Mouse (Mus musculus): ENCODE data around the gene Prkaa1. TPM values are rescaled to one million over a fixed set of nuclear protein-coding genes. Genes with fewer than 3 reads are reported as not detected.

The Prkaa1 gene
- polyA plus RNA-seq, 1 experiment from 2014 or later, result 14.6 TPM

GRCm38 (mm10) chr15:5134179-5134578 lies 9.5 kb upstream of the Prkaa1 start:
- 72% methylated on average over 3 of the region's 3 CpGs for WGBS
- Histone ChIP-seq H3K27ac (replicated peaks) (no peak overlapping the region), H3K27me3 (no peaks in the 10 kb centered on the region), H3K9ac (replicated peaks) (no peak overlapping the region), H3K36me3 (no peaks in the 10 kb centered on the region), H3K4me2 (replicated peaks) (no peak overlapping the region), H3K4me1 (no peaks in the 10 kb centered on the region), H3K9me3 (no peaks in the 10 kb centered on the region), H3K4me3 (no peak overlapping the region)
- no peak for ATAC-seq (ENCODE audit: low FRiP score, low read depth)

- H3K9me3 ChIP-seq, result no peaks in the 10 kb centered on the region
- no peak for ATAC-seq (ENCODE audit: low FRiP score, low read depth)
- H3K9ac ChIP-seq (replicated peaks), result no peak overlapping the region
- no peaks in the 10 kb centered on the region for H3K4me1 ChIP-seq
- H3K4me3 ChIP-seq, result no peak overlapping the region
- H3K27ac ChIP-seq (replicated peaks), result no peak overlapping the region
- H3K27me3 ChIP-seq, result no peaks in the 10 kb centered on the region
- no peaks in the 10 kb centered on the region for H3K36me3 ChIP-seq
- no peak overlapping the region for H3K4me2 ChIP-seq (replicated peaks)
- WGBS, result 82% methylated on average over 8 of the region's 8 CpGs
These were observed 8.6 kb upstream of the Prkaa1 start for GRCm38 (mm10) chr15:5134945-5135483.

- Histone ChIP-seq H3K4me2 (replicated peaks) (no peak overlapping the region), H3K27me3 (no peaks in the 10 kb centered on the region), H3K4me3 (no peak overlapping the region), H3K4me1 (no peaks in the 10 kb centered on the region), H3K27ac (replicated peaks) (no peak overlapping the region), H3K9me3 (no peaks in the 10 kb centered on the region), H3K36me3 (no peaks in the 10 kb centered on the region), H3K9ac (replicated peaks) (no peak overlapping the region)
- no peak for ATAC-seq (ENCODE audit: low FRiP score, low read depth)
- 83% methylated on average over 9 of the region's 9 CpGs for WGBS
These were observed 5.4 kb upstream of the Prkaa1 start for GRCm38 (mm10) chr15:5138021-5138856.

GRCm38 (mm10) chr15:5139366-5139765 lies 4.3 kb upstream of the Prkaa1 start:
- Histone ChIP-seq H3K27ac (replicated peaks) (no peak overlapping the region), H3K36me3 (no peaks in the 10 kb centered on the region), H3K4me1 (peaks cover 1% of the 10 kb centered on the region; the same call in 1 of the 2 replicates), H3K27me3 (no peaks in the 10 kb centered on the region), H3K9ac (replicated peaks) (no peak overlapping the region), H3K4me2 (replicated peaks) (no peak overlapping the region), H3K4me3 (no peak overlapping the region), H3K9me3 (no peaks in the 10 kb centered on the region)
- WGBS, result 96% methylated on average over 2 of the region's 2 CpGs
- ATAC-seq (ENCODE audit: low FRiP score, low read depth), result no peak

GRCm38 (mm10) chr15:5139863-5140262 lies 3.8 kb upstream of the Prkaa1 start:
- ATAC-seq (ENCODE audit: low FRiP score, low read depth), result no peak
- H3K4me3 ChIP-seq, result no peak overlapping the region
- peaks cover 6% of the 10 kb centered on the region for H3K4me1 ChIP-seq
- H3K36me3 ChIP-seq, result no peaks in the 10 kb centered on the region
- no peak overlapping the region for H3K27ac ChIP-seq (replicated peaks)
- no peak overlapping the region for H3K9ac ChIP-seq (replicated peaks)
- no peaks in the 10 kb centered on the region for H3K9me3 ChIP-seq
- no peak overlapping the region for H3K4me2 ChIP-seq (replicated peaks)
- 94% methylated on average over 7 of the region's 7 CpGs for WGBS
- no peaks in the 10 kb centered on the region for H3K27me3 ChIP-seq

GRCm38 (mm10) chr15:5140357-5140756 lies 3.3 kb upstream of the Prkaa1 start:
- Histone ChIP-seq H3K9ac (replicated peaks) (no peak overlapping the region), H3K4me3 (no peak overlapping the region), H3K36me3 (no peaks in the 10 kb centered on the region)

GRCm38 (mm10) chr15:5142047-5142446 lies 1.6 kb upstream of the Prkaa1 start:
- Histone ChIP-seq H3K36me3 (no peaks in the 10 kb centered on the region), H3K4me3 (no peak overlapping the region), H3K27ac (replicated peaks) (no peak overlapping the region), H3K4me1 (peaks cover 14% of the 10 kb centered on the region), H3K9me3 (no peaks in the 10 kb centered on the region), H3K27me3 (no peaks in the 10 kb centered on the region), H3K4me2 (replicated peaks) (no peak overlapping the region), H3K9ac (replicated peaks) (no peak overlapping the region)
- ATAC-seq (ENCODE audit: low FRiP score, low read depth), result no peak
- WGBS, result 67% methylated on average over 5 of the region's 5 CpGs

More at GRCm38 (mm10) chr15:5140357-5140756, 3.3 kb upstream of the Prkaa1 start:
- H3K4me2 ChIP-seq (replicated peaks), result no peak overlapping the region
- no peak overlapping the region for H3K27ac ChIP-seq (replicated peaks)
- H3K4me1 ChIP-seq, result peaks cover 11% of the 10 kb centered on the region
- no peak for ATAC-seq (ENCODE audit: low FRiP score, low read depth)
- H3K27me3 ChIP-seq, result no peaks in the 10 kb centered on the region
- no peaks in the 10 kb centered on the region for H3K9me3 ChIP-seq

- Histone ChIP-seq H3K4me1 (peaks cover 14% of the 10 kb centered on the region), H3K36me3 (no peaks in the 10 kb centered on the region), H3K27ac (replicated peaks) (no peak overlapping the region), H3K9ac (replicated peaks) (no peak overlapping the region), H3K4me2 (replicated peaks) (0 out of 2 replicates have a peak overlapping the region, but pooled peaks have one; percentile 70), H3K27me3 (no peaks in the 10 kb centered on the region), H3K9me3 (no peaks in the 10 kb centered on the region), H3K4me3 (no peak overlapping the region)
- no peak for ATAC-seq (ENCODE audit: low FRiP score, low read depth)
- WGBS, result 72% methylated on average over 5 of the region's 5 CpGs
These were observed 947 bp upstream of the Prkaa1 start for GRCm38 (mm10) chr15:5142714-5143113.

GRCm38 (mm10) chr15:5144021-5144778 lies 539 bp downstream of the Prkaa1 start:
- Histone ChIP-seq H3K9ac (replicated peaks) (peak overlapping the region; percentile 82), H3K27me3 (no peaks in the 10 kb centered on the region), H3K4me2 (replicated peaks) (peak overlapping the region; percentile 70), H3K36me3 (no peaks in the 10 kb centered on the region), H3K9me3 (no peaks in the 10 kb centered on the region), H3K4me1 (peaks cover 17% of the 10 kb centered on the region), H3K27ac (replicated peaks) (peak overlapping the region; percentile 92), H3K4me3 (peak overlapping the region; percentile 83)
- peak; percentile 95 for ATAC-seq (ENCODE audit: low FRiP score, low read depth)
- under 1% methylated on average over 61 of the region's 61 CpGs for WGBS

- no peak for ATAC-seq (ENCODE audit: low FRiP score, low read depth)
- H3K4me3 ChIP-seq, result peak overlapping the region; percentile 83
- no peaks in the 10 kb centered on the region for H3K36me3 ChIP-seq
- peaks cover 17% of the 10 kb centered on the region for H3K4me1 ChIP-seq
- peak overlapping the region; percentile 82; the same call in 1 of the 2 replicates for H3K9ac ChIP-seq (replicated peaks)
- no peaks in the 10 kb centered on the region for H3K9me3 ChIP-seq
- H3K4me2 ChIP-seq (replicated peaks), result peak overlapping the region; percentile 70
- WGBS, result 49% methylated on average over 9 of the region's 9 CpGs
- H3K27ac ChIP-seq (replicated peaks), result no peak overlapping the region
- no peaks in the 10 kb centered on the region for H3K27me3 ChIP-seq
These were observed 1.7 kb downstream of the Prkaa1 start for GRCm38 (mm10) chr15:5145196-5145945.

GRCm38 (mm10) chr15:5149187-5149586 lies 5.5 kb downstream of the Prkaa1 start:
- WGBS, result 90% methylated on average over 4 of the region's 4 CpGs

More at GRCm38 (mm10) chr15:5149187-5149586, 5.5 kb downstream of the Prkaa1 start:
- H3K27ac ChIP-seq (replicated peaks), result no peak overlapping the region
- H3K27me3 ChIP-seq, result no peaks in the 10 kb centered on the region
- H3K4me2 ChIP-seq (replicated peaks), result no peak overlapping the region
- H3K36me3 ChIP-seq, result no peaks in the 10 kb centered on the region
- no peaks in the 10 kb centered on the region for H3K9me3 ChIP-seq
- H3K4me3 ChIP-seq, result no peak overlapping the region
- peaks cover 17% of the 10 kb centered on the region for H3K4me1 ChIP-seq
- ATAC-seq (ENCODE audit: low FRiP score, low read depth), result no peak
- no peak overlapping the region for H3K9ac ChIP-seq (replicated peaks)

Data from midbrain, embryonic 12.5 days (tissue).